In genomic region chr6:146501866-146502804, GRCm38 (mm10) we compare ENCODE assay signal across 8 mouse cellular contexts. TPM values are rescaled to one million over a fixed set of nuclear protein-coding genes. Genes with fewer than 3 reads are reported as not detected.
DNase-seq lines count a peak whose midpoint lies in the region; ATAC-seq and TF ChIP-seq lines count a peak whose summit lies in the region.

TSS of gene Itpr2 (minus strand) at chr6:146502223.

- peak within 1 kb of the TSS; percentile 33; the same call in 1 of the 2 replicates for H3K27ac ChIP-seq in embryonic facial prominence, embryonic 13.5 days
- H3K27ac ChIP-seq in kidney, adult 2 months (ENCODE audit: insufficient read depth, low read depth, low read length), result peak within 1 kb of the TSS; percentile 71
- 0 out of 2 replicates have a peak within 1 kb of the TSS, but pooled peaks have one; percentile 48 for H3K27ac ChIP-seq in limb, embryonic 14.5 days (replicated peaks; ENCODE audit: low read depth, low read length)
- H3K27ac ChIP-seq in midbrain, embryonic 16.5 days (ENCODE audit: low read length), result peak within 1 kb of the TSS; percentile 49

- TF ChIP-seq POLR2A in kidney, adult 2 months (IDR thresholded peaks at IDR 0.05; ENCODE audit: low read depth, low read length), result peak; percentile 48
- no peak for TF ChIP-seq POLR2A in limb, embryonic 14.5 days (IDR thresholded peaks at IDR 0.05; ENCODE audit: borderline replicate concordance, extremely low read depth, insufficient read depth, insufficient read length)

- H3K4me3 ChIP-seq in embryonic facial prominence, embryonic 13.5 days, result peak within 1 kb of the TSS; percentile 61
- peak within 1 kb of the TSS; percentile 63 for H3K4me3 ChIP-seq in kidney, adult 2 months (ENCODE audit: insufficient read depth, low read depth, low read length)
- peak within 1 kb of the TSS; percentile 71 for H3K4me3 ChIP-seq in limb, embryonic 14.5 days (replicated peaks; ENCODE audit: low read length)
- H3K4me3 ChIP-seq in midbrain, embryonic 16.5 days (ENCODE audit: low read depth, low read length), result peak within 1 kb of the TSS; percentile 65

- H3K4me2 ChIP-seq in embryonic facial prominence, embryonic 13.5 days, result peak within 1 kb of the TSS; percentile 98
- H3K4me2 ChIP-seq in limb, embryonic 14.5 days (replicated peaks; ENCODE audit: low read depth, low read length, severe bottlenecking), result peak within 1 kb of the TSS; percentile 92
- peak within 1 kb of the TSS; percentile 100 for H3K4me2 ChIP-seq in midbrain, embryonic 16.5 days (ENCODE audit: low read length)

- H3K9ac ChIP-seq in embryonic facial prominence, embryonic 13.5 days, result peak within 1 kb of the TSS; percentile 76
- H3K9ac ChIP-seq in limb, embryonic 14.5 days (ENCODE audit: low read depth, low read length, severe bottlenecking), result peak within 1 kb of the TSS; percentile 69
- peak within 1 kb of the TSS; percentile 63 for H3K9ac ChIP-seq in midbrain, embryonic 16.5 days (ENCODE audit: low read depth, low read length)

- H3K27me3 ChIP-seq in embryonic facial prominence, embryonic 13.5 days, result peaks cover 11% of the 10 kb centered on the region; the same call in 1 of the 2 replicates
- H3K27me3 ChIP-seq in kidney, adult 2 months (replicated peaks; ENCODE audit: control insufficient read depth, insufficient read depth, low read length), result no peaks in the 10 kb centered on the region
- no peaks in the 10 kb centered on the region for H3K27me3 ChIP-seq in limb, embryonic 14.5 days (ENCODE audit: control insufficient read depth, insufficient read depth, low read length)
- peaks cover 8% of the 10 kb centered on the region for H3K27me3 ChIP-seq in midbrain, embryonic 16.5 days (ENCODE audit: control insufficient read depth, insufficient read depth, low read depth, low read length)

- peak; percentile 74 for DNase-seq in 3T3-L1 (ENCODE audit: low read depth, low spot score)
- peak; percentile 97 to 99 for DNase-seq in adrenal gland, postnatal 36 days
- DNase-seq in heart, adult 18-20 months, result peak; percentile 95
- peak; percentile 94 for DNase-seq in kidney, adult 2 months
- DNase-seq in limb, embryonic 14.5 days (ENCODE audit: low spot score), result peak; percentile 75
- DNase-seq in spleen, postnatal 10 days (ENCODE audit: low spot score in 2 of 2), result peak; percentile 82 to 90

- H3K36me3 ChIP-seq in embryonic facial prominence, embryonic 13.5 days, result no peaks in the 10 kb centered on the region
- no peaks in the 10 kb centered on the region for H3K36me3 ChIP-seq in kidney, adult 2 months (ENCODE audit: control insufficient read depth, insufficient read depth, low read length)
- H3K36me3 ChIP-seq in limb, embryonic 14.5 days (ENCODE audit: control insufficient read depth, insufficient read depth, low read length), result no peaks in the 10 kb centered on the region
- no peaks in the 10 kb centered on the region for H3K36me3 ChIP-seq in midbrain, embryonic 16.5 days (ENCODE audit: control insufficient read depth, insufficient read depth, low read length)

- under 1% methylated on average over 68 of the region's 70 CpGs for WGBS in embryonic facial prominence, embryonic 13.5 days
- under 1% methylated on average over 70 of the region's 70 CpGs for WGBS in kidney, adult 2 months
- under 1% methylated on average over 55 of the region's 70 CpGs for WGBS in limb, embryonic 14.5 days
- 0% methylated on average over 65 of the region's 70 CpGs for WGBS in midbrain, embryonic 16.5 days

- no peaks in the 10 kb centered on the region for H3K9me3 ChIP-seq in embryonic facial prominence, embryonic 13.5 days
- no peaks in the 10 kb centered on the region for H3K9me3 ChIP-seq in limb, embryonic 14.5 days (ENCODE audit: control insufficient read depth, low read length)
- H3K9me3 ChIP-seq in midbrain, embryonic 16.5 days (replicated peaks; ENCODE audit: control insufficient read depth, low read length, poor library complexity, severe bottlenecking), result no peaks in the 10 kb centered on the region

- peak; percentile 85 for ATAC-seq in embryonic facial prominence, embryonic 13.5 days (ENCODE audit: insufficient number of reproducible peaks, insufficient read depth, low FRiP score, low TSS enrichment, low read depth)
- peak; percentile 94 for ATAC-seq in limb, embryonic 14.5 days (ENCODE audit: low FRiP score, low read depth)
- peak; percentile 91 for ATAC-seq in midbrain, embryonic 16.5 days

- 0 out of 2 replicates have a peak, but pooled peaks have one; percentile 18 for TF ChIP-seq CTCF in kidney, adult 2 months (conservative IDR thresholded peaks at IDR 0.05; ENCODE audit: insufficient read depth, insufficient read length, low read depth, low read length)

- peaks cover 7% of the 10 kb centered on the region; the same call in 1 of the 2 replicates for H3K4me1 ChIP-seq in embryonic facial prominence, embryonic 13.5 days
- peaks cover 8% of the 10 kb centered on the region; the same call in 1 of the 2 replicates for H3K4me1 ChIP-seq in kidney, adult 2 months (ENCODE audit: control insufficient read depth, insufficient read depth, low read length)
- H3K4me1 ChIP-seq in limb, embryonic 14.5 days (ENCODE audit: control insufficient read depth, insufficient read depth, low read length), result peaks cover 3% of the 10 kb centered on the region; the same call in 1 of the 2 replicates
- H3K4me1 ChIP-seq in midbrain, embryonic 16.5 days (ENCODE audit: control insufficient read depth, insufficient read depth, low read length), result peaks cover 13% of the 10 kb centered on the region

RNA-seq across cellular contexts. Expression of gene Itpr2, which starts in this region (rescaled TPM):
- 10 to 100 TPM; 38.2 to 47.8 TPM for total RNA-seq in adrenal gland, postnatal 36 days (2021)
- 8.8 and 9.3 TPM in 2 replicates for polyA plus RNA-seq in embryonic facial prominence, embryonic 13.5 days (2015; fragmentation: Nextera tagmentation; extraction: Ambion mirVana)
- 10 to 100 TPM; 16.9 to 25.3 TPM for total RNA-seq in heart, adult 18-20 months (2021)
- polyA plus RNA-seq in kidney, adult 2 months (2012; rRNA removed), result 31.9 and 35.8 TPM in 2 replicates
- 4.6 and 4.7 TPM in 2 replicates for polyA plus RNA-seq in limb, embryonic 14.5 days (2012; rRNA removed)
- polyA plus RNA-seq in limb, embryonic 14.5 days (2014; fragmentation: Nextera tagmentation; extraction: Ambion mirVana), result 11.3 and 14.8 TPM in 2 replicates
- polyA plus RNA-seq in midbrain, embryonic 16.5 days (2015; fragmentation: Nextera tagmentation; extraction: Ambion mirVana), result 6.9 and 9.0 TPM in 2 replicates

Comparison
In these comparisons a context has a peak if more than half of its experiments do, and no peak if none do; other contexts are left out.
1. Peak in every context shown above with its lines: DNase-seq, ATAC-seq, H3K4me3 ChIP-seq and H3K27ac ChIP-seq.